Mouse (Mus musculus) embryo, embryonic 10 days (tissue): ENCODE results near the gene Olfr325.
A peak's percentile ranks its signal among the peaks of the same experiment; 100 is the strongest.
"Not testable (repeated sequence)": the region's sequence is repeated elsewhere in the genome, so short reads cannot be mapped to it uniquely, and the experiment has no call there.

Experiments used
- DNase-seq: peaks from one replicate; pipeline ENCODE4 v3.0.0-alpha.2; 2015; ENCODE audit warnings: low spot score

Olfr325 gene

GRCm38 (mm10) chr11:58577430-58577829 lies at the start of gene Olfr325:
Gene Olfr325, plus strand, starts transcription at chr11:58577730.
- no peak for DNase-seq

DNA sequence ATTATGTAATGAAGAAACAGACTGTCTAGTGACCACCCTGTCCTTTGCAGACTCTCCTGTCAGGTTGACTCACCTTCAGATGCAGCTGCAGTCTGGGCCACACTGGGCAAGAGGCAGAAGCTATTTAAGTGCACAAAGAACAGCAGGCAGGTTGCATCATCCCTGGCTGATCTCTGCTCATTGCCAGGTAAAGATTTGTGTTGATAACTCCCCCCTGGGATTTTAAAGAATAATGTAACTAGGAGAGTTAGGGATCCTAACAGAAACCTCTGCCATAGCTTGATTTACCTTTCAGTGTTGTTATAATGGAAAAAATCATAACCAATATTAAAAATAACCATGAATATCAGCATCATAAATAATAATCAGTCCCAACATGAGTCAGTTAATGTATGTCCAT lies 42.8 kb upstream of the Olfr325 start, which contains the start of gene Olfr330:
Gene Olfr330, minus strand, starts transcription at position 101 of the 400 bp plus-strand sequence.
- DNase-seq, result not testable (repeated sequence)

GRCm38 (mm10) chr11:58546322-58546721 lies 31.2 kb upstream of the Olfr325 start, which contains the start of gene Olfr329-ps:
Gene Olfr329-ps, minus strand, starts transcription at chr11:58546422.
- DNase-seq, result no peak

GRCm38 (mm10) chr11:58555536-58555935 lies 22.0 kb upstream of the Olfr325 start, which contains the start of gene Olfr328:
Gene Olfr328, minus strand, starts transcription at chr11:58555636.
- DNase-seq, result no peak

DNA sequence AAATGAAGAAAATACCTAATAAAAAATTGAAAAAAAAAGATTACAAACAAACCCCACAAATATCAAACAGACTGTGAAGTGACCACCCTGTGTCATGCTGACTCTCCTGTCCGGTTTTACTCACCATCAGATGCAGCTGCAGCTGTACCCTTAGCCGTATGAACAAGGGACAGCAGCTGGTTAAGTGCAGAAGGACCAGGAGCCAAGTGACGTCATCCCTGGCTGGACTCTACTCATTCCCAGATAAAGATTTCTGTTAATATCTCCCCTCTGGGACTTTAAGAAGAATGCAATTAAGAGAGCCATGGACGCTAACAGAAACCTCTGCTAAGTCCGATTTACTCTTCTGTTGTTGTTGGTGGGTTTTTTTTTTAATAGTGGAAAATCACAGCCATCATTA lies 7.1 kb upstream of the Olfr325 start, which contains the start of gene Olfr224:
Gene Olfr224, minus strand, starts transcription at position 149 of the 400 bp plus-strand sequence.
- DNase-seq, result no peak

- no peak for DNase-seq
Observed at GRCm38 (mm10) chr11:58578636-58579035, 1.1 kb downstream of the Olfr325 start.

GRCm38 (mm10) chr11:58587898-58588348 lies 10.4 kb downstream of the Olfr325 start:
- DNase-seq, result peak; percentile 53

DNA sequence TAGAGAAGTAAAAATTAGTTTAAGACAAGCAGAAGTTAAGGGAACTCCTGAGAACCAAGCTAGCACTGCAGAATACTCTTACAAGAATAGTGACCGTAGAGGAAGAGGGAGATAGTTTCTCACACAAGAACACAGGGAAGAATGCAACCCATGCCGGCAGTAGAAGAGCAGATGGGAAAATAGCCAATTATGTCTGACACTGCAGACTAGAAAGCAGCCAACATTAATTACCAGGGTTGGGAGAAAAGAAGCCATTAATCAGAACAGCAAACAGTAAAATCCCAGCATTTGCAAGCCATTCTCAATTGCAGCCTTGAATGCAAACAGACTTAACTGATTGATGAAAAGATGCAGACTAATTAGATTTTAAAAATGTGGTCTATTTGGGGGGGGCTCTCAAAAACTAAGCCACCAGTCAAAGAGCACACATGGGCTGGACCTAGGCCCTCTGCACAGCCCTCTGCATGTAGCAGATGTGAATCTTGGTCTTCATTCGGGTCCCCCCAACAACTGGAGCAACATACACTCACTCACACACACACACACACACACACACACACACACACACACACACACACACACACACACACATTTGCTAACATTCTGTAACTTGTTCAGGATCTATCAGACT lies 11.2 kb downstream of the Olfr325 start:
- DNase-seq, result no peak

DNA sequence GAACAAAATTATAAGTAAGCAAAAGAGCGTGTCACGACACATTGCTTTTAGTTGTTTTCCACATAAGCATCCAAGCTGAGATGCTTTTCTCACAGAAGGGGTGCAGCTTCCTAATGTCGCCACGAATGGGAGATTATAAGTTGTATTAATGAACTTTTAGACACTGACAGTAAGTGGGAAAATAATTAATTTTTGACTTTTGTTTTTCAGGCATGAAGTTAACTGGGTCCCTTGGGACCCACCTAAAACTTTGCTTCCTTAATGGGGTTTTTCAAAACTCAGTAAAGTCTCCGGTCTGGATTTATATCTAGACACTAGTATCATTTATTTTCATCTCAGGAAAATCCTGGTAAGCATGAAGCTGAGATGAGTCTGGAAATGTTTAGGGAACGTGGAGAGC lies 17.3 kb downstream of the Olfr325 start, which contains the start of gene Olfr324:
Gene Olfr324, plus strand, starts transcription at position 301 of the 400 bp plus-strand sequence.
- DNase-seq, result no peak

GRCm38 (mm10) chr11:58597837-58598236 lies 20.3 kb downstream of the Olfr325 start:
- DNase-seq, result no peak

DNA sequence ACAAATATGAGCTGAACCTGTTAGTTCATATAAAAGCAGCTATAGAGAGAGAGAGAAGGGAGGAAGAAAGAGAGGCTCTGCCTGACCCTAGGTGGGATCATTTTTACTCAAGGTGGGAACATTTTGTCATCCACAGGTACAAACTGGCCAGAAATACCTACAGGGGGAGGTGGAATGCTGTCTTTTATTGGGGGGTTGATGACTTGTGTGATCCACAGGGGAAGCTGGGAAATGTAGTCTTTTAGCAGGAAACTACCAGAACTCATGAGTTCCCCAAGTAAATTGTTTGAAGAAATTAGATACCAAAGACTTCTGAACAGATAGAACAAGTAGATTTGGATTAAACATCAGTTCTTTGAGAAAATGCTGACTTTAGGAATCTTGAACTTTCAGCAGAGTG lies 24.5 kb downstream of the Olfr325 start:
- DNase-seq, result no peak

GRCm38 (mm10) chr11:58602800-58603560 lies 25.4 kb downstream of the Olfr325 start:
- DNase-seq, result no peak

DNA sequence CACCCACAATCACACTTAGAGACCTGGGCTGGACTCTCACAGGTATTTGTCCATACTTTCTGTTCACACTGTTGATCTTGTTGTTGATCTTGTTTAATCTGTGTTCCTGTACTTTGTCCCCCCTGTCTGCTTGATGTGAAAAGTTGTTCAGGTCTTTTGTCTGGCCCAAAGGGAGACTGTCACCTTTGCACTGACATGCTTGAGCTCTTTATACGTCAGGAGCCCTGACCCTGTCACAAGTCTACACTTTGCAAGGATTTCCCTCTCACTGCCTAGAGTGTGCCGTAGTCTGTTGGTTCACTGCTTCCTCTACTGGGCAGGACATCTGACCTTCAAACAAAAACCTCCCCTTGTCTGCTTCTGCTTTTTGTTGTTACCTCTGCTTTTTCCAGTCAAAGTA lies 27.2 kb downstream of the Olfr325 start:
- DNase-seq, result no peak

DNA sequence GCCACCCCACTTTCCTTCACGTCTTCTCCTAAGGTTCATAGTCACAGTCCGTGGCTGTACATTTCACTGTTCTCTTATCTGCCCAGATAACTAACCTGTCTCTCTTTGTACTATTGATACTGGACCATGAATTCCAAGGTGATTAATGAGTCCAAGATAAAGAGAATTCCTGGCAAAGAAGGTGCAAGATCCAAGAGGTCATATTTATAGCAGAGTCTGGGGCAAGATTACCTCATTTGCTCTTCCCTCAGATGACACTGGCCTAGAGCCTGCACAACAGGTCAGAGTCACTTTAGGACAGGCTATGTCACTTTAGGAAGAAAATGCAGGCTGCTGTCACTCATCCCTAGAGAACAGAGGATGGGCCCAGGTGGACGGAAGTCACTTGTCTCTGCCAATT lies 27.7 kb downstream of the Olfr325 start:
- no peak for DNase-seq

- no peak for DNase-seq
Observed at GRCm38 (mm10) chr11:58606177-58606919, 28.8 kb downstream of the Olfr325 start.

DNA sequence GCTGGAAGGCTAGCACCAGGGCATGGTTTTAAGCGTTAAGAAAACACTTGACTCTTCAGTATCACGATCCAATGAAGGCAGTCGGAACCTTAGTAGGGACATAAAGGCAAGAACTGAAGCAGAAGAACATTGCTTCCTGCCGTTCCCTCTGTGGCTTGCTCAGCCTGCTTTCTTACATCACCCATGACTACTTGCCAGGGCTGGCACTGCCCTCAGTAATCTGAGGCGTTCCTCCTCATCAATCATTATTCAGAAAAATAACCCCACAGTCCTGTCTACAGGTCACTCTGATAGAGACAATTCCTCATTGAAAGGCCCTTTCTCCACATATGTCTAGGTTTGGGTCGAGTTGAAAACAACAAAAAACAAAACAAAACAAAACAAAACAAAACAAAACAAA lies 29.5 kb downstream of the Olfr325 start:
- no peak for DNase-seq

DNA sequence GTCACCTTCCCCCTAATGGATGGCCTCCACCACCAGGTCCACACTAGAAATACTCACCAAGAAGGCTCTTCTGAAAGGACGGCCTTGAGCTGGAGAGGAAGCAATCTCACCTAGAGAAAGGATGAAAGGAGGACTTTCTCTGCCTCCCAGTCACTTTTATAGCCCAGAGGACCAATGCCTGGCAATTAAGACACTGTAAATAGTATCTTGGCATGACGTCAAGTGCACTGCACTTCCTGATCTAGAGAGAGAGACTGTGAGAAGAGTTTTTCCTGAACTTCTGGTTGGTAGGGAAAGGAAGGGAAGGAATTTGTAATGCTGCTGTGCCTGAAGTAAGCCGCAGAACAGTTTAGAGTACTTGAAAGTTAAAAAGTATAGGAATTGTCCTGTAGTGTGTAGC lies 35.8 kb downstream of the Olfr325 start:
- DNase-seq, result no peak

DNA sequence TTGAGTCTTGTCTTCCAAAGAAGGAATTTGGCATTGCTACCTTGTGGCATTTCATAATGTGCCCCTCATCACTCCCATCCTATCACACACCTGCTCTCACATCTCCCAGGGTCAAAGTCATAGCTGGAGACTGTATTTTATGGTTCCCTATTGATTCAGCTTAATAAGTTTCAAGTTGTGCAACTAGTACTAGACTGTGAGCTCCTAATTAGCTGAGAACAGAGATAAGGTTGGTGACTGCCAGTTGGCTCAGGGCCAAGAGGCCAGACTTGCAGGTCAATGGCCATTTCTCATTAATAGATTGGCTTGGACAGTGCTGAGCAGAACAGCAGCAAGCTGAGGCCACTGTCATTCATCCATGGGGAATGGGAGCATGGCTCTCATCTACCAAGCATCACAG lies 37.0 kb downstream of the Olfr325 start:
- DNase-seq, result no peak

DNA sequence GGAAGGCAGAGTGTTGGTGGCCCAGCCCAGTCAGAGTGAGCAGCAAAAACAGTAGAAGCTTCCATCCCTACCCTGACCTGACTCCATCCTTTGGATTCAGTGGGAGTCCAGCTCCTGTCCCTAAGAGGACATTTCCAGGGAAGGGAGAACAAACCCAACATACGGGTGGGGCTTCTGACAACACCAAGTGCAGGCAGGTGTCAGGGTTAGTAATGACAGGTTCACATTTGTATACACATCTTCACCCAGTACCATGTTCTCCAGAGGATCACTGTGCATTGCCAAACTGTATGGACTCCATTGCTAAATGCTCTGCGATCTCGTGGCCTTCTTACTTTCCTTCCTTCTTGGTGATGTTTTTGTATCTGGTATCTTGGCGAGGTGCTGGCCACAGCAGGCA lies 38.4 kb downstream of the Olfr325 start, which contains the start of gene 2210407C18Rik:
Gene 2210407C18Rik, minus strand, starts transcription at position 101 of the 400 bp plus-strand sequence.
- DNase-seq, result no peak

DNA sequence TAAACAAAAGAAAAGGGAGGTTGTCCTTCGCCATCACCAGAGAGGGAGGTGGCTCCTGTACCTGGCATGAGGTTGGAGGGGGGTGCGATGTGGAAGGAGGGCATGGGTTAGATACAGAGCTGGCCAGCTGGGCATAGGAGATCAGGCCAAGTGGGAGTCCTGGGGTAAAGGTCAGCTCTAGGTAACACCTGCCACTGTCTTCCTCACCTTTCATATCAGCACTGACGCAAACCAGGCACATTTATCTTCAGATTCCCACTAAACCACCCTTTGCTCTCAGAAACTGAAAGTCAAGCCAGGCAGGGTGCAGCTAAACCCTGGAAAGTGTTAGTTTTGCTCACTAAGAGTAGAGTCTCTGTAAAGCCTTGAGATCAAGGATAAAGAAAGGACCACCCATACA lies 40.8 kb downstream of the Olfr325 start:
- DNase-seq, result no peak

- DNase-seq, result no peak
Observed at GRCm38 (mm10) chr11:58618793-58619192, 41.3 kb downstream of the Olfr325 start.

GRCm38 (mm10) chr11:58626146-58626545 lies 48.6 kb downstream of the Olfr325 start:
- no peak for DNase-seq
